ENCODE assay signal across 8 mouse cellular contexts in the genomic region with DNA sequence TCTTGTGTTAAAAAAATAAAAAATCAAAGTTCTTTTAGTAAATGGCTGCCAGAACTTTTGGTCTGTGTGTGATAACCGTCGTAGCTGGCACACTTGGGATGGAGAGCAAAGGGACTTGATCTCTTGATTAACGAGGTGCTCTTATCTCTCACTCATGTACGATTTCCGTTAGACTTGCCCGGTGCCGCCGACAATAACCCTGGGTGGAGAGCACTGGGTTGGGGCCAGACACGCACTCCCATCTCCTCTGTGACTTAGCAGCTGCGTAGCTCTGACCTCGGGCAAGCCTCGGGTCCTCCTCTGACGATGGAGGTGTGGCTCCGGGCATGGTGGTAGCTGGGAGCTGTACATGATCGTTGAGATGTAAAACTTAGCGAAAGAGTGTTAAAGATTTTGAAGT. TPM values are rescaled to one million over a fixed set of nuclear protein-coding genes. Genes with fewer than 3 reads are reported as not detected.
DNase-seq lines count a peak whose midpoint lies in the region; ATAC-seq and TF ChIP-seq lines count a peak whose summit lies in the region.
"Had no signal": no experiment of that assay in that cellular context is flagged by ENCODE, and none has a peak within 500 bp of the region (broad histone marks: within the 10 kb centered on the region; RNA-seq: fewer than 3 reads in every experiment).

No protein-coding gene starts in this region.

- no peak for TF ChIP-seq CTCF in liver, embryonic 14.5 days (IDR thresholded peaks at IDR 0.05; ENCODE audit: low read depth)

- no peak overlapping the region for H3K27ac ChIP-seq in liver, embryonic 14.5 days
- H3K27ac ChIP-seq in midbrain, embryonic 16.5 days (ENCODE audit: low read length), result no peak overlapping the region

- ATAC-seq in liver, embryonic 14.5 days (ENCODE audit: insufficient read depth), result peak; percentile 44; the same call in 1 of the 2 replicates
- ATAC-seq in midbrain, embryonic 16.5 days, result no peak

- no peaks in the 10 kb centered on the region for H3K36me3 ChIP-seq in liver, embryonic 14.5 days (replicated peaks; ENCODE audit: control insufficient read depth, insufficient read depth, low read depth)
- no peaks in the 10 kb centered on the region for H3K36me3 ChIP-seq in midbrain, embryonic 16.5 days (ENCODE audit: control insufficient read depth, insufficient read depth, low read length)
- H3K36me3 ChIP-seq: limb, embryonic 12.5 days had no signal

- no peak for TF ChIP-seq EP300 in liver, embryonic 14.5 days (IDR thresholded peaks at IDR 0.05; ENCODE audit: low read depth)

- H3K4me2 ChIP-seq in liver, embryonic 14.5 days (ENCODE audit: low read depth), result no peak overlapping the region
- H3K4me2 ChIP-seq in midbrain, embryonic 16.5 days (ENCODE audit: low read length), result no peak overlapping the region
- H3K4me2 ChIP-seq: limb, embryonic 12.5 days had no signal

- peak; percentile 19 for DNase-seq in retina, postnatal 1 day
- DNase-seq in retina, embryonic 14.5 days (ENCODE audit: low spot score), result no peak
- DNase-seq in kidney, adult 8-10 months, result peak; percentile 51 to 62
- no peak for DNase-seq in liver, embryonic 14.5 days (ENCODE audit: low read depth in 3 of 3, low spot score in 3 of 3)
- DNase-seq in thymus, postnatal 25 days, result no peak
- no peak for DNase-seq in thymus, postnatal 36 days

- no peak overlapping the region for H3K4me3 ChIP-seq in liver, embryonic 14.5 days (ENCODE audit: insufficient read depth in 1 of 2, low read depth in 2 of 2, low read length in 2 of 2)
- no peak overlapping the region for H3K4me3 ChIP-seq in midbrain, embryonic 16.5 days (ENCODE audit: low read depth, low read length)
- H3K4me3 ChIP-seq: limb, embryonic 12.5 days had no signal

- 13% methylated on average over 16 of the region's 16 CpGs for WGBS in liver, embryonic 14.5 days (ENCODE audit: insufficient replicate concordance)
- WGBS in midbrain, embryonic 16.5 days, result 73% methylated on average over 16 of the region's 16 CpGs

- H3K9ac ChIP-seq in liver, embryonic 14.5 days (replicated peaks), result no peak overlapping the region
- no peak overlapping the region for H3K9ac ChIP-seq in midbrain, embryonic 16.5 days (ENCODE audit: low read depth, low read length)
- H3K9ac ChIP-seq: limb, embryonic 12.5 days had no signal

- H3K27me3 ChIP-seq in liver, embryonic 14.5 days (ENCODE audit: control insufficient read depth, insufficient read depth, low read length), result no peaks in the 10 kb centered on the region
- H3K27me3 ChIP-seq in midbrain, embryonic 16.5 days (ENCODE audit: control insufficient read depth, insufficient read depth, low read depth, low read length), result no peaks in the 10 kb centered on the region
- H3K27me3 ChIP-seq: limb, embryonic 12.5 days had no signal

- H3K9me3 ChIP-seq in liver, embryonic 14.5 days (ENCODE audit: control insufficient read depth, low read length), result no peaks in the 10 kb centered on the region
- H3K9me3 ChIP-seq in midbrain, embryonic 16.5 days (replicated peaks; ENCODE audit: control insufficient read depth, low read length, poor library complexity, severe bottlenecking), result no peaks in the 10 kb centered on the region
- H3K9me3 ChIP-seq: limb, embryonic 12.5 days had no signal

- H3K4me1 ChIP-seq in liver, embryonic 14.5 days (replicated peaks; ENCODE audit: control insufficient read depth in 2 of 2, insufficient read depth in 2 of 2, low read length in 1 of 2), result peaks cover 21 to 52% of the 10 kb centered on the region in 2 experiments
- H3K4me1 ChIP-seq in midbrain, embryonic 16.5 days (ENCODE audit: control insufficient read depth, insufficient read depth, low read length), result peaks cover 8% of the 10 kb centered on the region; the same call in 1 of the 2 replicates

RNA-seq across cellular contexts. Expression of gene Hspg2, which starts 15.3 kb away (rescaled TPM):
- 2.4 and 3.3 TPM in 2 replicates for polyA plus RNA-seq in liver, embryonic 14.5 days (2012; rRNA removed)
- 4.3 and 5.0 TPM in 2 replicates for polyA plus RNA-seq in liver, embryonic 14.5 days (2014; fragmentation: Nextera tagmentation; extraction: Ambion mirVana)
- polyA plus RNA-seq in midbrain, embryonic 16.5 days (2015; fragmentation: Nextera tagmentation; extraction: Ambion mirVana), result 3.4 and 3.6 TPM in 2 replicates

RNA-seq across cellular contexts. Expression of gene 1700013G24Rik, which starts 30.8 kb away (rescaled TPM):
- not detected in 2 replicates for polyA plus RNA-seq in liver, embryonic 14.5 days (2012; rRNA removed)
- not detected in 2 replicates for polyA plus RNA-seq in liver, embryonic 14.5 days (2014; fragmentation: Nextera tagmentation; extraction: Ambion mirVana)
- not detected in 2 replicates for polyA plus RNA-seq in midbrain, embryonic 16.5 days (2015; fragmentation: Nextera tagmentation; extraction: Ambion mirVana)
- polyA plus RNA-seq: limb, embryonic 12.5 days had no signal

RNA-seq across cellular contexts. Expression of gene Cela3b, which starts 53.5 kb away (rescaled TPM):
- 0.06 TPM in 2 replicates for polyA plus RNA-seq in liver, embryonic 14.5 days (2012; rRNA removed)
- not detected in 2 replicates for polyA plus RNA-seq in liver, embryonic 14.5 days (2014; fragmentation: Nextera tagmentation; extraction: Ambion mirVana)
- not detected in 2 replicates for polyA plus RNA-seq in midbrain, embryonic 16.5 days (2015; fragmentation: Nextera tagmentation; extraction: Ambion mirVana)
- polyA plus RNA-seq: limb, embryonic 12.5 days had no signal

Comparison
In these comparisons a context has a peak if more than half of its experiments do, and no peak if none do; other contexts are left out.
1. DNase-seq: peak in retina, postnatal 1 day (single experiment) and kidney, adult 8-10 months (2 of 2); none in retina, embryonic 14.5 days (single experiment), liver, embryonic 14.5 days (0 of 3), thymus, postnatal 25 days (single experiment) and thymus, postnatal 36 days (0 of 2).